Mouse (Mus musculus) liver, embryonic 14.5 days (tissue): ENCODE measurements around the gene Fkbp8.

ENCODE experiments used
- CTCF ChIP-seq: IDR thresholded peaks from 2 replicates; pipeline ENCODE4 v1.5.1; 2016; ENCODE audit warnings: antibody characterized with exemption, low read depth, control low read depth
- EP300 ChIP-seq: IDR thresholded peaks from 2 replicates; pipeline ENCODE4 v1.6.1; 2016; ENCODE audit warnings: antibody characterized with exemption, low read depth

DNA sequence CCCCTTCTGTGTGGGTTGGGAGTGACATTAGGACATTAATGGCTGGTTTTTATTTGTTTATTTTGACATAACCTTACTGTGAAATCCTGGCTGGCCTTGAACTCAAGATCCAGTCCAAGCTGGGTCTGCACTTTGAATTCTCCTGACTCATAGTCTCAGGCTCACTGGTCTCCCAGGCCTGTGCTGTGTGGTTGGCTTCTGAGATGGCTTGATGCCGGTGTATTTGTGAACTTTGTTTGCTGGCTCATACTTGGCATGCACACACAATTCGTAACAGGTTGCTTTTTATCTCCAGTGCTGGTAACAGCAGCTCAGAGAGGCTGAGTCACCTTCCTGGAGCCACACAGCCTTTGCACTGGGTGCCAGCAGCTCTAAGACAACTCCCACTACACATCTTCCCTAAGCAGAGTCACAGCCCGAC, 2.2 kb downstream of the Fkbp8 start:
- TF ChIP-seq CTCF: no peak
- no peak for TF ChIP-seq EP300
